Mouse (Mus musculus) lung, postnatal 0 days (tissue): ENCODE results near the gene C1qbp.
A peak's percentile ranks its signal among the peaks of the same experiment; 100 is the strongest.

Experiments used
- CTCF ChIP-seq: IDR thresholded peaks from 2 replicates; pipeline ENCODE4 v1.5.1; 2016; ENCODE audit warnings: antibody characterized with exemption, mild to moderate bottlenecking
- EP300 ChIP-seq: IDR thresholded peaks from 2 replicates; pipeline ENCODE4 v1.6.1; 2016; ENCODE audit warnings: antibody characterized with exemption, mild to moderate bottlenecking, control low read depth

- no peak for TF ChIP-seq EP300
- peak; percentile 59 for TF ChIP-seq CTCF
These were observed 8.9 kb downstream of the C1qbp start for GRCm38 (mm10) chr11:70973947-70974346.
